8 mouse cellular contexts compared by ENCODE assay signal in genomic region chr17:58587946-58588345, GRCm38 (mm10).
DNase-seq lines count a peak whose midpoint lies in the region; ATAC-seq and TF ChIP-seq lines count a peak whose summit lies in the region.

No protein-coding gene starts in this region.

- 0 out of 2 replicates have a peak, but pooled peaks have one; percentile 52 for ATAC-seq in megakaryocyte progenitor cell, adult 5-6 weeks (replicated peaks; ENCODE audit: poor library complexity)

- H3K4me3 ChIP-seq in left cerebral cortex, adult 2 months, result no peak overlapping the region

- peak; percentile 68 for TF ChIP-seq CTCF in left cerebral cortex, adult 2 months (IDR thresholded peaks at IDR 0.05)

- no peak overlapping the region for H3K27ac ChIP-seq in left cerebral cortex, adult 2 months

- peak; percentile 21 for DNase-seq in adrenal gland, postnatal 10 days
- no peak for DNase-seq in adrenal gland, adult 8-10 months
- no peak for DNase-seq in left cerebral cortex, adult 2 months (ENCODE audit: extremely low spot score in 1 of 2, low spot score in 2 of 2)
- no peak for DNase-seq in left cerebral cortex, postnatal 10 days (ENCODE audit: extremely low spot score in 1 of 2, low spot score in 2 of 2)
- DNase-seq in embryo, embryonic 10.5 days (ENCODE audit: low spot score), result peak; percentile 79
- no peak for DNase-seq in thymus, postnatal 4 days
- DNase-seq in cerebellum, adult 11 months, result no peak

- intact Hi-C loops in left cerebral cortex, adult 2 months (cut with DNase I), result loop anchor here (1.0 to 5.0 kb wide), 4 partner anchors 232 to 816 kb away; no protein-coding TSS in a partner anchor
- intact Hi-C loops in left cerebral cortex, postnatal 10 days (cut with DNase I), result loop anchor here (5.0 to 10.0 kb wide), 2 partner anchors 237 to 319 kb away; no protein-coding TSS in a partner anchor

Comparison
In these comparisons a context has a peak if more than half of its experiments do, and no peak if none do; other contexts are left out.
1. DNase-seq: peak in adrenal gland, postnatal 10 days (single experiment) and embryo, embryonic 10.5 days (single experiment); none in adrenal gland, adult 8-10 months (single experiment), left cerebral cortex, adult 2 months (0 of 2), left cerebral cortex, postnatal 10 days (0 of 2), thymus, postnatal 4 days (single experiment) and cerebellum, adult 11 months (single experiment).